Mouse (Mus musculus): ENCODE results near the gene Fbxw7.

DNA sequence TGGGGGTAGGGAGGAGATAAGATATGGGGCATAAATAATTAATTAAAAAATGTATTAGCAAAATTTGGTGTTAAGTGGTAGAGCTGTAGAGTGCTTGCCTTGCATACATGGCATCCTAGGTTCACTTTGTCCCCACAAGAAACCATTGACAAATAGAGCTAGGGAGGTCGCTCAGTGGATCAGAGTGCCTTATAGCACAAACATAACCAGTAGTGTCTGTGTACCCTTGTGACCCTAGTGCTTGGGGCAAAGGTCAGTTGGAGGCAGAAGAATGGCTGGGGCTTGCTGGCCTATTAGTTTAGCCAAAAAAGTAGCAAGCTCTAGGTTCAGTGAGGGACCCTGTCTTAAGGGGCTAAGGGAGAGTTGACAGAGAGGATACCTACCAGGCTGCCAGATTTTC is 45.6 kb downstream of the Fbxw7 start:
- TF ChIP-seq CTCF (IDR thresholded peaks at IDR 0.05; ENCODE audit: borderline replicate concordance, insufficient read depth, low read length) (no peak), POLR2A (IDR thresholded peaks at IDR 0.05; ENCODE audit: low read depth, low read length) (no peak)

Data from embryonic fibroblast, embryonic 13.5 days (primary cell).